Mouse (Mus musculus) cerebellum, adult 2 months (tissue): ENCODE results near the gene Tcte1. TPM values are rescaled to one million over a fixed set of nuclear protein-coding genes. Genes with fewer than 3 reads are reported as not detected.

Source experiments
- DNase-seq, 2 experiments: peaks; one replicate each; pipeline ENCODE4 v3.0.0; 2021
- H3K27ac ChIP-seq: fragments of 200-500 bp; 2 replicates; pipeline ENCODE4 v1.5.1; 2012; ENCODE audit warnings: low read length, control low read depth, inconsistent platforms; ENCODE audit not compliant: insufficient read depth
- H3K27me3 ChIP-seq: fragments of 200-500 bp; 2 replicates; pipeline ENCODE4 v1.6.1; 2012; ENCODE audit warnings: inconsistent platforms, mild to moderate bottlenecking, low read length, moderate library complexity; ENCODE audit not compliant: control insufficient read depth, insufficient read depth
- H3K4me1 ChIP-seq: fragments of 200-500 bp; 2 replicates; pipeline ENCODE4 v1.6.1; 2011; ENCODE audit warnings: low read length; ENCODE audit not compliant: control insufficient read depth, insufficient read depth
- H3K4me3 ChIP-seq: fragments of 200-500 bp; replicated peaks from 2 replicates; pipeline ENCODE3; 2011; ENCODE audit warnings: mild to moderate bottlenecking, low read depth, low read length, control low read depth; ENCODE audit not compliant: insufficient read depth
- CTCF ChIP-seq: fragments of 200-500 bp; IDR thresholded peaks from 2 replicates; pipeline ENCODE4 v1.5.1; 2011; ENCODE audit warnings: low read depth, mild to moderate bottlenecking, control low read depth, low read length, moderate library complexity, borderline replicate concordance; ENCODE audit not compliant: insufficient read depth
- POLR2A ChIP-seq: fragments of 200-500 bp; IDR thresholded peaks from 2 replicates; pipeline ENCODE4 v1.6.1; 2011; ENCODE audit warnings: low read length, control low read depth, borderline replicate concordance; ENCODE audit not compliant: insufficient read depth
- WGBS: fragments of 180-500 bp; shearing (Covaris S2); methylation state at CpG from one replicate; pipeline ENCODE4 v1.1.7; 2018; 5-methylcytosine and 5-hydroxymethylcytosine counted together
- polyA plus RNA-seq: library from polyadenylated mRNA; depleted of rRNA; stranded (reverse); fragments of >200 nt; gene quantifications from 2 replicates; pipeline ENCODE4 v1.2.3, GENCODE M21; 2012

Tcte1 gene
- polyA plus RNA-seq, 1 experiment, result 0.61 TPM

DNA sequence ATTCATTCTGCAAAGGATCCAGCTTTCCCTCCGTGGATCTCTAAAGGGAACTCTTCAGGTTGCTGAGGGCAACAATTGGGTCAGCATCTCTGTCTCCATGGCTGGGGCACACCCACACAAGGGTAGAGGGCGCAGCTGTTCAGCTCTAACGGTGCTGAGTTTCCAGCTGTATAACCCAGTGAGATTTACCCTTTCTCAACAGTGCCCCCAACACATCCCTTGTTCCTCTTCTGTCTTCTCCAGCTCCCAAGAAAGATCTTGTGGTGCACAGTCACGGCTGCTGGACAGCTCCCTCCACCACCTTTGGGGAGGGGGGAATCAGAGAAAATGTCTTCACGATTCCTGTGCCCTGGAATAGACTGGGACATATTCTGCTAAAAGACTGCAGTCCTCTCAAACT, 36.0 kb upstream of the Tcte1 start:
- H3K4me1 ChIP-seq, result no peaks in the 10 kb centered on the region
- no peak overlapping the region for H3K4me3 ChIP-seq
- no peak overlapping the region for H3K27ac ChIP-seq
- WGBS, result 19% methylated on average over 5 of the region's 5 CpGs
- no peaks in the 10 kb centered on the region for H3K27me3 ChIP-seq
- no peak for DNase-seq
- no peak for TF ChIP-seq CTCF
- no peak for TF ChIP-seq POLR2A

DNA sequence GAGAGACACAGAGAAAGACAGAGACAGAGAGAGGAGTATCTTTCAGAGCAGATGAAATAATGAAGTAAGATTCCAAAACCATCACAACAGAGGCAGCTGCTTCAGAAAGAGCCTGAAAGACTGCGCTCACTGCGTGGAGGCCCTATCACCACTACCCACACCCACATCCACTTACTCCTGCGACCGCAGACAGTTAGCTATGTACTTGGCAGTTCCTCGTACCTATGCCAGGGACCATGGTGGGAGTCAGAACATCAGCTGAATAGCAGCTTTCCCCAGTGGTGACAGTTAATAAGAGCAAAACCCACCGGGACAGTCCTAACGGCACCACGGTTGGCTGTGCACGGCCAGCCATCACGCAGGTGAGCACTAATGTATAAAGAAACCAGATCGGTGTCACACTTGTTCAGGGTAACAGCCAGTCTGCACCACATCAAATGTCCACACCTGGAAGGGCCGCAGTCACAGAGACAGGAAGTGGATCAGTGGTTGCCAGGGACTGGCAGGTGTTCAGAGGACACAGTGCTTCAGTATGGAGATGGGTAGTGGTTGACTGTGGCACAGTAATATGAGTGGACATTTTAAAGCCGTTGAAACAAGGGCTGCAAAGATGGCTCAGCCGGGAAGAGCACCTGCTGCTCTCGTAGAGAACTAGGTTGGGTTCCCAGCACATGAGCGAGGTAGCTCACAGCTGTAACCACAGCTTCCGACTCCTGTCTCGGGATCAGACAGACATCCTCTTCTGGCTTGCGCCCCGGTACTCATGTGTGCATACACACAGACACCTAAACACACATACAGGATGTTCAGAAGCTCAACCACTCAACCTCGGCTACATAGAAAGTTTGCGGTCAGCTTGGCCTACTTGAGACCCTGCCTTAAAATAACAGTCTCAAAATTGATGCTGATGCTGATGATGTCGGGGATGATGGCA, 34.6 kb upstream of the Tcte1 start:
- no peak overlapping the region for H3K27ac ChIP-seq
- H3K4me3 ChIP-seq, result no peak overlapping the region
- no peaks in the 10 kb centered on the region for H3K27me3 ChIP-seq
- TF ChIP-seq POLR2A, result no peak
- TF ChIP-seq CTCF, result no peak
- no peak for DNase-seq
- 84% methylated on average over 23 of the region's 23 CpGs for WGBS
- no peaks in the 10 kb centered on the region for H3K4me1 ChIP-seq

DNA sequence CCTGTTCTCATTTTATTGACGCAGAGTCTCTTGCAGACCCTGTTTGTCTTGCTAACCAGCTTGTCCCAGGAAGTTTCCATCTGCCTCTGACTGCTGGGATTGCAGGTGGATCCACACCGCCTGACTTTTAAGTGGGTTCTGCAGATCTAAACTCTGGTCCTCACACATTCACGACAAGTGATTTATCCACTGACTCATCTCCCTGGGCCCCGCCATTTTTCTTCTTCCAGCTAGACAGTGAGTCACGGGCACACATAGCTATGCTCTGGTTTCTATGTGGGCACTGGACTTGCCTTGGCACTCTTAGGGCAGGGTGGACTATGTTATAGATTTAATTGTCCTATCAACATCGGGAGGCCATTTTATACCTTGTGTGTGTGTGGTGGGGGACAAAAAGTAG, 33.5 kb upstream of the Tcte1 start:
- 83% methylated on average over 6 of the region's 6 CpGs for WGBS
- Histone ChIP-seq H3K4me1 (no peaks in the 10 kb centered on the region), H3K27me3 (no peaks in the 10 kb centered on the region), H3K27ac (no peak overlapping the region), H3K4me3 (no peak overlapping the region)
- no peak for DNase-seq
- TF ChIP-seq CTCF, result no peak
- TF ChIP-seq POLR2A, result no peak

DNA sequence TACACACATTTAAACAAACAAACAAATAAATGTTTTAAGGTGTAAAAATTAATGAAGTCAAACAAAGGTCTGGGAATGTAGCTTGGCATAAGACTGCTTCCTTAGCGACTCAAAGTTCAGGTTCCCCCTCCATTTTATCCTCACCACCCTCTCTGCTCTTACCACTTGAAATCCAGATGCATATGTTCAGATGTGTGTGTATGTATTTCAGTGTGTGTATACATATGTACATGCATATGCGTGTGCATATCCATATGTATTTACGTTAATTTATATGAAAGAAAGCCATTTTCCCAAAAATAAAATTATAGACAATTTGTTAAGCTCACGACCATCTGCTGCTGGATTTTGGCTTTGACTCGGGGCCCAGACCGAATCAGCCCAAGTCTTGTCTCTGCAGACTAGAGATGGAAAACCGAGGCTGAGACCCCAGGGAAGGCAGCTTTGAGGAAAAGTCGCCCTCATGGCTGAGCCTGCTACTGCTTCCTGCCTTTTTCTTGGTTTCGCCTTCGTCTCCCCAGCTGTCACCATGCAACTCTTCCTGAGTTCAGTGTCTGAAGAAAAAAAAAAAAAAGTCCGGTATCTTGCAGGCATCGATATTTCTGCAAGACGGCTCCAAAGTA, 32.6 kb upstream of the Tcte1 start:
- Histone ChIP-seq H3K27me3 (no peaks in the 10 kb centered on the region), H3K27ac (no peak overlapping the region), H3K4me1 (no peaks in the 10 kb centered on the region), H3K4me3 (no peak overlapping the region)
- TF ChIP-seq CTCF, result no peak
- TF ChIP-seq POLR2A, result no peak
- WGBS, result 70% methylated on average over 13 of the region's 13 CpGs
- DNase-seq, result no peak

DNA sequence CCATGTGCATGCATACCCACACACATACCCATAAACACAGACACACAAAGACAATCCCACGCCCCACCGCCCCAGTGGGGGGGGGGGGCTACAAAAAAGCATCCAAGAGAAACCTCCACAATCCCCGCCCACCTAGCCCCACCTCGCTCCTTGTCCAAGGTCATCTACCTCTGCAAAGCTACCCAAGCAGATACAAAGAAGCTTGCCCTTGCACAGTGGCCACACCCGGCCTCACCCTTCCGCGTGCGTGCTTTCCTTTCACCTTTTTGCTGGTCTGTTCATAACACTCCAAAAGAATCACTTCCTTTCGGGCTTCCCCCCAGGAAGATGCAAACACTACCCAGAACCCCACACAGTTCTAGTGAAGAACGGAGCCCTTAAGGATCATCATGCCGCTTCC, 27.8 kb upstream of the Tcte1 start:
- no peak overlapping the region for H3K27ac ChIP-seq
- H3K27me3 ChIP-seq, result no peaks in the 10 kb centered on the region
- TF ChIP-seq POLR2A, result no peak
- TF ChIP-seq CTCF, result no peak

DNA sequence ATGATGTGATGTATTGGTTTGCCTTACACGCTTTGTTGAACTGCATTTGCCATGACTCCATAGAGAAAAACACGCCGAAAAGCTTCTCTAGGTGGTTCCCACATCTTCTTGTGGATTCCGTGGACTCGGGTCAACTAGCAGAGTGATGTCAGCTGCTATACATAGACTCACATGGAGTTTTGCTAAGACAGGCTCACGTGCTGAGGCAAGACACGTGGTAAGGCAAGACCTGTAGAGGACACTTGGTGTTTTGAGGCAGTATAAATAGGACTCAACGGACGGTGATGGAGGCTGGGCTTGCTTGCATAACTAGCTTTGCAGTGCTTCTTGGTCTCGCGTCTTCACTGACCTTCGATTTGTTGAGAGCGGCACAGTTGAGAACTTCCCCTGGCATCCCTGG, 24.8 kb upstream of the Tcte1 start:
- H3K4me3 ChIP-seq, result no peak overlapping the region
- WGBS, result 77% methylated on average over 13 of the region's 13 CpGs

More for the DNA sequence above, 27.8 kb upstream of the Tcte1 start:
- Histone ChIP-seq H3K4me3 (no peak overlapping the region), H3K4me1 (no peaks in the 10 kb centered on the region)
- no peak for DNase-seq
- whole genome bisulfite sequencing, result 80% methylated on average over 11 of the region's 11 CpGs

DNA sequence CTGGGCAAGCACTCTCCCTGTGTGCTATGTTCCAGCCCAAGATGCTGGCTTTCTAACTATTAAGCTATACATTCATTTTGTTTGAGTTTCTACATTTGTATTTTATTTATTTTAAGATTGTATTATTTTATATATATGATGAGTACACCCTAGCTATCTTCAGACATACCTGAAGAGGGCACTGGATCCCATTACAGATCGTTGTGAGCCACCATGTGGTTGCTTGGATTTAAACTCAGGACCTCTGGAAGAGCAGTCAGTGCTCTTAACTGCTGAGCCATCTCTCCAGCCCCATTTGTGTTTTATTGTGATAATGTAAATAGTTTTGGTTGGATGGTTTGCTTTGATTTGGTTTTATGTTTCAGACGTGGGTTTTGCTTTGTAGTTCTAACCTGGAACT, 23.7 kb upstream of the Tcte1 start:
- WGBS, result 57% methylated on average over 2 of the region's 2 CpGs
- TF ChIP-seq CTCF (no peak), POLR2A (no peak)
- Histone ChIP-seq H3K4me1 (no peaks in the 10 kb centered on the region), H3K27ac (no peak overlapping the region), H3K27me3 (no peaks in the 10 kb centered on the region), H3K4me3 (no peak overlapping the region)
- no peak for DNase-seq

More for the DNA sequence above, 24.8 kb upstream of the Tcte1 start:
- DNase-seq, result no peak
- no peak for TF ChIP-seq CTCF
- TF ChIP-seq POLR2A, result no peak
- Histone ChIP-seq H3K27ac (no peak overlapping the region), H3K27me3 (no peaks in the 10 kb centered on the region), H3K4me1 (no peaks in the 10 kb centered on the region)

DNA sequence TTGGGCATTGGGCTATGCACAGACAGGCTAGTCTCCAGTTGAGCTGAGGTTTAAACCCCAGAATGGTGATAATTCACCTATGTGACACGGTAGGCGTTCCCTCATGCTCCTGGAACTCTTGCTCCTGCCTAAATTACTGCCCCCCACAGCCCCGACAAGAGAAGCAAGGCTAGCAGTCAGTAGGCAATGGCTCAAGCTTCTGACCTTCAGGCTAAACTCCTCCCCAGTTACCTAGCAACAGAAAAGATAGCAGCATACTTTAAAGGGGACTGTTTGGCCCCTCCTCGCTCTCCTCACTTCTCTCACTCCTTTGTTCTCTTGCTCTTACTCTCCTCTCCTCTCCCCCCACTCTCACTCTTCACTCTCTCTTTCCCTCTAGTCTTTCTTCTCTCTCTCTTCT, 22.3 kb upstream of the Tcte1 start:
- WGBS, result 39% methylated on average over 4 of the region's 4 CpGs
- Histone ChIP-seq H3K27me3 (no peaks in the 10 kb centered on the region), H3K27ac (no peak overlapping the region), H3K4me1 (no peaks in the 10 kb centered on the region; the same call in 1 of the 2 replicates), H3K4me3 (no peak overlapping the region)
- no peak for DNase-seq
- TF ChIP-seq CTCF (no peak), POLR2A (no peak)
